Mouse (Mus musculus) embryonic facial prominence, embryonic 14.5 days (tissue): ENCODE results near the gene Sbds. TPM values are rescaled to one million over a fixed set of nuclear protein-coding genes. Genes with fewer than 3 reads are reported as not detected.
A peak's percentile ranks its signal among the peaks of the same experiment; 100 is the strongest.

Source experiments
- ATAC-seq: fragments of 200-750 bp; cut with Nextera tagmentation; 2 replicates; pipeline ENCODE4 v1.8.0; 2017; ENCODE audit warnings: low read depth, moderate number of reproducible peaks, moderate TSS enrichment
- DNase-seq: peaks from one replicate; pipeline ENCODE4 v3.0.0-alpha.2; 2015; ENCODE audit warnings: low spot score
- H3K27ac ChIP-seq: fragments of 300-500 bp; sonication (generic); replicated peaks from 2 replicates; pipeline ENCODE4 v1.5.1; 2014; ENCODE audit warnings: low read depth, mild to moderate bottlenecking, low read length, moderate library complexity
- H3K27me3 ChIP-seq: fragments of 300-500 bp; sonication (generic); replicated peaks from 2 replicates; pipeline ENCODE4 v1.6.1; 2014; ENCODE audit warnings: low read length; ENCODE audit not compliant: control insufficient read depth, insufficient read depth
- H3K36me3 ChIP-seq: fragments of 300-500 bp; sonication (generic); 2 replicates; pipeline ENCODE4 v1.6.1; 2014; ENCODE audit warnings: low read length, mixed read lengths; ENCODE audit not compliant: control insufficient read depth, insufficient read depth
- H3K4me1 ChIP-seq: fragments of 300-500 bp; sonication (generic); 2 replicates; pipeline ENCODE4 v1.6.1; 2014; ENCODE audit warnings: antibody characterized with exemption, low read length; ENCODE audit not compliant: control insufficient read depth, insufficient read depth
- H3K4me2 ChIP-seq: fragments of 300-500 bp; sonication (generic); 2 replicates; pipeline ENCODE4 v1.6.1; 2014; ENCODE audit warnings: low read depth, mild to moderate bottlenecking, low read length, moderate library complexity, mixed read lengths
- H3K4me3 ChIP-seq: fragments of 300-500 bp; sonication (generic); 2 replicates; pipeline ENCODE4 v1.5.1; 2014; ENCODE audit warnings: low read depth, mild to moderate bottlenecking, low read length
- H3K9ac ChIP-seq: fragments of 300-500 bp; sonication (generic); 2 replicates; pipeline ENCODE4 v1.6.1; 2014; ENCODE audit warnings: low read depth, mild to moderate bottlenecking, low read length, moderate library complexity, mixed read lengths
- H3K9me3 ChIP-seq: fragments of 300-500 bp; sonication (generic); 2 replicates; pipeline ENCODE4 v1.6.1; 2016; ENCODE audit warnings: low read length; ENCODE audit not compliant: control insufficient read depth
- WGBS: fragments of 180-500 bp; shearing (Covaris S2); extraction: QIAGEN DNeasy Blood & Tissue Kit; methylation state at CpG from one replicate; pipeline ENCODE4 v1.1.7; 2014; 5-methylcytosine and 5-hydroxymethylcytosine counted together
- polyA plus RNA-seq: library from polyadenylated mRNA; unstranded; fragments of >200 nt; fragmentation: Nextera tagmentation; extraction: Ambion mirVana; gene quantifications from 2 replicates; pipeline ENCODE4 v1.2.1, GENCODE M21; 2014

The Sbds gene
- polyA plus RNA-seq, 1 experiment from 2014 or later, result 54.3 TPM

DNA sequence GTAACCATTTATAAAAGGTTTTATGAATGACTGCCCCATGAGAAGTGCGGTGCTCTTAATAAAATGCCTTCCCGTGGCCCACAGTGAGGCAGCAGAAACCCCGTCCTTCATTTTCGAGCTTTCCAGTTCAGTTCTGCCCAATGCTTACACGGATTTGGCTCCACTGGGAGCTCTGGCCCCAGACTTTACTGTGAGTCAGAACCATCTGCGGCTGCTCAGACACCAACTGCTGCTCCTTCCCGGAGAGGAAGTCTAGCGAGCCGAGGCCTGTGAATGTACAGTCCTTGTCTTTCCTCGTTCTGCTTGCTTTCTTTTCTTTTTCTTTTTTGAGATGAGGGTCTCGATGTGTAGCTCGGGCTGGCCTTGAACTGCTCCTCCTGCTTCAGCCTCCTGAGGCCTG lies 35.4 kb upstream of the Sbds start:
- Histone ChIP-seq H3K27me3 (no peaks in the 10 kb centered on the region), H3K4me2 (no peak overlapping the region), H3K4me3 (no peak overlapping the region), H3K27ac (no peak overlapping the region), H3K9ac (no peak overlapping the region), H3K9me3 (0 out of 2 replicates have a peak, but pooled peaks cover 3% of the 10 kb centered on the region), H3K36me3 (peaks cover 44% of the 10 kb centered on the region), H3K4me1 (no peaks in the 10 kb centered on the region)
- DNase-seq (no peak), ATAC-seq (no peak)
- WGBS, result 97% methylated on average over 12 of the region's 12 CpGs

DNA sequence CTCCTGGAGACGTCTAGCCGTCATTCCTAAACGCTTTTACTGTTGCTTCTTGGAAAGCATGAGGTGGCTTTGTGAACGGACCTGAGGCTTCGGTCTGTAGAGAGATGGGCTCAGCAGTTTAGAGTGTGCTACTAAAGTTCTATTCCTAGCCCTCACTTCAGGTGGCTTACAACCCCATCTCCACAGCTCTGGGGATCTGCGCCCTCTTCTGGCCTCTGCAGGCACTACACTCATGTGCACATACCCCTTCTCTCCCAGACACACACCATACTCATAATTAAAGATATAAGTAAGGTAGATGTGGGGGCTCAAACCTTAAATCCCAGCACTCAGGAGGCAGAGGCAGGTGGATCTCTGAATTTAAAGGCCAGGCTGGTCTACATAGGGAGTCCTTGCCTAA lies 34.9 kb upstream of the Sbds start:
- H3K4me3 ChIP-seq, result no peak overlapping the region
- WGBS, result 98% methylated on average over 6 of the region's 6 CpGs
- 0 out of 2 replicates have a peak, but pooled peaks cover 3% of the 10 kb centered on the region for H3K9me3 ChIP-seq
- no peak overlapping the region for H3K4me2 ChIP-seq
- no peaks in the 10 kb centered on the region for H3K27me3 ChIP-seq
- DNase-seq, result no peak
- no peaks in the 10 kb centered on the region for H3K4me1 ChIP-seq
- no peak for ATAC-seq
- peaks cover 40% of the 10 kb centered on the region for H3K36me3 ChIP-seq
- no peak overlapping the region for H3K9ac ChIP-seq
- no peak overlapping the region for H3K27ac ChIP-seq

GRCm38 (mm10) chr5:130288106-130288505 lies 32.8 kb upstream of the Sbds start:
- Histone ChIP-seq H3K27me3 (no peaks in the 10 kb centered on the region), H3K4me3 (no peak overlapping the region), H3K27ac (no peak overlapping the region), H3K36me3 (peaks cover 53% of the 10 kb centered on the region), H3K9me3 (0 out of 2 replicates have a peak, but pooled peaks cover 3% of the 10 kb centered on the region), H3K4me2 (no peak overlapping the region), H3K9ac (no peak overlapping the region), H3K4me1 (no peaks in the 10 kb centered on the region)
- no peak for ATAC-seq
- 76% methylated on average over 7 of the region's 7 CpGs for WGBS
- DNase-seq, result no peak

DNA sequence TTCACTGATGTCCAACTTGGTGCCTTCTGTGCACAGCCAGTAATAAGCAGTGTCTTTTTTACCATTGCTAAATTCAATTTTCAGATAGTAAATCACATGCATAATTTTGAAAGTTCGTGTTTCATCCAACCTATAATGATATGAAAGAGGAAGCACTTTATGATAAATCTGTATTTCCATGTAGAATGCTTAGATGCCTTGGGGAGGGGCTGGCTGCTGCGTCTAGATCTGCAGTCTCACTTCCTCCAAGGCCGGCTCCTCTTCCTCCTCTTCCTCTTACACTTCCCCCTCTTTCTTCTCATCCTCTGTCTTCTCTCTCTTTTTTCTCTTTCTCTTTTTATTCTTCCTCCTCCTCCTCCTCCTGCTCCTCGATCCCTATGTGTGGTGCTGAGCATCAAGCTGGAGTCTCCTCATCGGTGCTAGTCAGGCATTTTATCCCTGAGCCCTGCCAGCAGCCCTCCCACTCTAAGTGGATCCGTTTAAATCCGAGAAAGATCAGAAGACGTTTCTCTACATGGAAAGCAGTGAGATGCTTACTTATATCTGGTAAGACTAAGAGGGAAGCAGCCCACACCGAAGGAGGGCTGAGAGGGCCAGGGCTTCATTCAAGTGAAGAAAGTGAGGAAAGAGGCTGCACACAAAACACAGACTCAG lies 27.9 kb upstream of the Sbds start:
- ATAC-seq (no peak), DNase-seq (no peak)
- Histone ChIP-seq H3K9ac (no peak overlapping the region), H3K27ac (no peak overlapping the region), H3K27me3 (no peaks in the 10 kb centered on the region), H3K36me3 (peaks cover 76% of the 10 kb centered on the region), H3K4me3 (no peak overlapping the region), H3K9me3 (no peaks in the 10 kb centered on the region), H3K4me1 (no peaks in the 10 kb centered on the region), H3K4me2 (no peak overlapping the region)
- WGBS, result 96% methylated on average over 9 of the region's 9 CpGs

- H3K36me3 ChIP-seq, result peaks cover 75% of the 10 kb centered on the region
- no peak overlapping the region for H3K9ac ChIP-seq
- H3K4me1 ChIP-seq, result no peaks in the 10 kb centered on the region
- no peaks in the 10 kb centered on the region for H3K27me3 ChIP-seq
- ATAC-seq (no peak), DNase-seq (no peak)
- no peaks in the 10 kb centered on the region for H3K9me3 ChIP-seq
- 85% methylated on average over 7 of the region's 7 CpGs for WGBS
- H3K4me3 ChIP-seq, result no peak overlapping the region
- H3K27ac ChIP-seq, result no peak overlapping the region
- no peak overlapping the region for H3K4me2 ChIP-seq
These were observed 22.7 kb upstream of the Sbds start for GRCm38 (mm10) chr5:130278011-130278472.

DNA sequence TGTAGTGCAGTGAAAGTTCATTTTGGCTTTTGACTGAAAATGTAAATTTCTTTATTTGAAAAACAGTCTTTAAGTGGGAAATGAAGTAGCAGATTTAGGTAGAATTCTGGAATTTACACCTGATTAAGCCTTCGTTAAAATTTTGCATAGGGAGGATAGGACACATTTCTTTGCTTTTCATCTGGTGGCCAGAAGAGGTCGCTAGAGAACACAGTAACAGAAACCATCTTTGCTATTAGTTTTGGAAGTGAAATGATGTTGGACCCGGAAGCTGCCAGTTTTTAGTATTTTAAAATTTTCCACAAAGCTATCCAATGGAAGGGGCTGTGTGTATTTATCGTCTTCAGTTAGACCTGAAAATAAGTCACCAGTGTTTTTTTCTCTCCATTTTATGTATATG lies 20.2 kb upstream of the Sbds start:
- Histone ChIP-seq H3K36me3 (peaks cover 75% of the 10 kb centered on the region), H3K9me3 (no peaks in the 10 kb centered on the region)

GRCm38 (mm10) chr5:130273046-130273445 lies 17.7 kb upstream of the Sbds start:
- WGBS, result 92% methylated on average over 6 of the region's 6 CpGs
- H3K9ac ChIP-seq, result no peak overlapping the region
- H3K4me2 ChIP-seq, result no peak overlapping the region
- no peak overlapping the region for H3K4me3 ChIP-seq
- H3K27me3 ChIP-seq, result no peaks in the 10 kb centered on the region
- peaks cover 71% of the 10 kb centered on the region for H3K36me3 ChIP-seq
- H3K9me3 ChIP-seq, result no peaks in the 10 kb centered on the region
- H3K4me1 ChIP-seq, result no peaks in the 10 kb centered on the region
- DNase-seq, result no peak
- ATAC-seq, result no peak
- no peak overlapping the region for H3K27ac ChIP-seq

More for the DNA sequence above, 20.2 kb upstream of the Sbds start:
- H3K27me3 ChIP-seq, result no peaks in the 10 kb centered on the region
- no peak overlapping the region for H3K27ac ChIP-seq
- no peak overlapping the region for H3K4me2 ChIP-seq
- H3K4me3 ChIP-seq, result no peak overlapping the region
- DNase-seq (peak; percentile 34), ATAC-seq (no peak)
- no peaks in the 10 kb centered on the region for H3K4me1 ChIP-seq
- no peak overlapping the region for H3K9ac ChIP-seq
- WGBS, result 40% methylated on average over 4 of the region's 4 CpGs

DNA sequence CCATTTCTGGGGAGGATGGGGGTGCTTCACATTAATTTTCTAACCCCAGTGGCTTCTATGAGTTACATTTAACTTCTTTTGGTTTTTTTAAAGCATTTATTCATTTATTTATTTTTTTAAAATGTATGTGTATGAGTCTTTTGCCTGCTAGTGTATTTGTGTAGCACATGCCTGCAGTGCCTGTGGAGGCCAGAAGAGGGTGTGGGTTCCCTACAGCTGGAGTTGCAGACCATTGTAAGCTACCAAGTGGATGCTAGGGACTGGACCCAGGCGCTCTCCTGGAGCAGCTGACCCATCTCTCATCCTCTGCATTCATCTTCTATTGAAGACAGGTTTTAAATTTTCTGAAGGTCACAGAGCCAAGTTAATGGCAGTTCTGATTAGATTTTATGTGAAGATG lies 17.0 kb upstream of the Sbds start:
- 84% methylated on average over 1 of the region's 1 CpGs for WGBS
- no peaks in the 10 kb centered on the region for H3K9me3 ChIP-seq
- ATAC-seq (no peak), DNase-seq (no peak)
- H3K27ac ChIP-seq, result no peak overlapping the region
- no peak overlapping the region for H3K4me2 ChIP-seq
- H3K4me1 ChIP-seq, result no peaks in the 10 kb centered on the region
- no peak overlapping the region for H3K9ac ChIP-seq
- H3K36me3 ChIP-seq, result peaks cover 71% of the 10 kb centered on the region
- no peak overlapping the region for H3K4me3 ChIP-seq
- H3K27me3 ChIP-seq, result no peaks in the 10 kb centered on the region

DNA sequence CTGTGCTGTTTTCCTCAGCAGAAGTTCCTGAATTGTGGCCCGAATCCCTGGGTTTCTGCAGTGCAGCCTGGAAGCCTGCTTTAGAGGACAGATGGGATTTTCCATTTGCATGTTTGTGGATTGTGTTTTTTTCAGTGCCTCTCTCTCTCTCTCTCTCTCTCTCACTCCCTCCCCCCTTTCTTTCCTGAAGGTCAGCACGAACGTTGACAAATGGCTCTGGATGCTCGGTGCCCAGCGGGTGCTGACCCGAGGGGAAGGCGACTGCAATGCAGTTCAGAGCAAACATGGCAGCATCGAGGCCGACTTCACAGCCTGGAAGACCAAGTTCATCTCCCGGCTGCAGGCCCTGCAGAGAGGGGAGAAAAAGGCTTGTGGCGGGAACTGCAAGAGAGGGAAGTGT lies 13.6 kb upstream of the Sbds start:
- Histone ChIP-seq H3K4me2 (no peak overlapping the region), H3K36me3 (peaks cover 72% of the 10 kb centered on the region), H3K4me3 (no peak overlapping the region), H3K9ac (no peak overlapping the region), H3K9me3 (no peaks in the 10 kb centered on the region), H3K27ac (no peak overlapping the region), H3K27me3 (no peaks in the 10 kb centered on the region), H3K4me1 (no peaks in the 10 kb centered on the region)
- no peak for ATAC-seq
- WGBS, result 86% methylated on average over 11 of the region's 11 CpGs
- DNase-seq, result no peak
